Mouse (Mus musculus) megakaryocyte, embryonic 14.5 days (primary cell): Measurements from ENCODE around the gene Pde2a.

Experiments
- FLI1 ChIP-seq: IDR thresholded peaks from 2 replicates; pipeline ENCODE4 v1.6.1; 2012; ENCODE audit warnings: low read length, inconsistent platforms, mixed read lengths
- GATA1 ChIP-seq: IDR thresholded peaks from 3 replicates; pipeline ENCODE4 v1.6.1; 2012; ENCODE audit warnings: mixed read lengths, low read length, inconsistent platforms, borderline replicate concordance

DNA sequence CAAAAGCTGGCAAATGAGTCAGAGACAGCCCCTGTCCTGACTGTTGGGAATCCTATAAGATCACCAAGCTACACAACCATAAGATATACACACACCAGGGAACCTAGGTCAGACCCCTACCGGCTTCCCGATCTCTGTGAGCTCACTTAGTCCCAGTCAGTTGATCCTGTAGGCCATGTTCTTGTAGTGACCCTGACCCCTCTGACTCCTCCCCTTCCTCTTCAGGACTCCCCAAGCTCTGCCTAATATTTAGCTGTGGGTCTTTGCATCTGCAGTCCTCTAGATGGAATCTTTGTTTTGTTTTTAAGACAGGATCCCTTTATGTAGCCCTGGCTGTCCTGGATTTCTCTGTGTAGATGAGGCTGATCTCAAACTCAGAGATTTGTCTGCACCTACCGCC lies 127.8 kb downstream of the Pde2a start:
- TF ChIP-seq FLI1 = no peak
- no peak for TF ChIP-seq GATA1
